ENCODE assay signal across 10 mouse cellular contexts in genomic region chr1:194761432-194762212, GRCm38 (mm10).
DNase-seq lines count a peak whose midpoint lies in the region; ATAC-seq and TF ChIP-seq lines count a peak whose summit lies in the region.
"Had no signal": no experiment of that assay in that cellular context is flagged by ENCODE, and none has a peak within 500 bp of the region (broad histone marks: within the 10 kb centered on the region; RNA-seq: fewer than 3 reads in every experiment).

No protein-coding gene starts in this region.

- H3K9ac ChIP-seq in intestine, postnatal 0 days (ENCODE audit: low read depth, low read length): no peak overlapping the region
- H3K9ac ChIP-seq in intestine, embryonic 16.5 days (ENCODE audit: low read depth, low read length): no peak overlapping the region
- no peak overlapping the region for H3K9ac ChIP-seq in liver, embryonic 12.5 days
- H3K9ac ChIP-seq: embryonic facial prominence, embryonic 13.5 days; limb, embryonic 12.5 days had no signal

- ATAC-seq in intestine, postnatal 0 days: no peak
- ATAC-seq in intestine, embryonic 16.5 days: no peak
- ATAC-seq in liver, embryonic 12.5 days: peak; percentile 89

- no peak overlapping the region for H3K4me2 ChIP-seq in intestine, postnatal 0 days (replicated peaks; ENCODE audit: low read depth)
- H3K4me2 ChIP-seq in intestine, embryonic 16.5 days (ENCODE audit: low read depth, low read length): no peak overlapping the region
- peak overlapping the region; percentile 12; the same call in 1 of the 2 replicates for H3K4me2 ChIP-seq in liver, embryonic 12.5 days
- H3K4me2 ChIP-seq: embryonic facial prominence, embryonic 13.5 days; limb, embryonic 12.5 days had no signal

- WGBS in intestine, postnatal 0 days: 77% methylated on average over 2 of the region's 2 CpGs
- WGBS in intestine, embryonic 16.5 days: 78% methylated on average over 2 of the region's 2 CpGs
- WGBS in liver, embryonic 12.5 days (ENCODE audit: insufficient replicate concordance): 40% methylated on average over 2 of the region's 2 CpGs
- WGBS in hindbrain, embryonic 10.5 days: 90% methylated on average over 2 of the region's 2 CpGs

- H3K27me3 ChIP-seq in intestine, postnatal 0 days (replicated peaks; ENCODE audit: control insufficient read depth, insufficient read depth, low read length): no peaks in the 10 kb centered on the region
- no peaks in the 10 kb centered on the region for H3K27me3 ChIP-seq in intestine, embryonic 16.5 days (replicated peaks; ENCODE audit: control insufficient read depth, insufficient read depth, low read length)
- H3K27me3 ChIP-seq in E14TG2a.4 (ENCODE audit: insufficient read depth, low read length): no peaks in the 10 kb centered on the region
- no peaks in the 10 kb centered on the region for H3K27me3 ChIP-seq in liver, embryonic 12.5 days (replicated peaks)
- no peaks in the 10 kb centered on the region for H3K27me3 ChIP-seq in hindbrain, embryonic 10.5 days (ENCODE audit: insufficient read depth, poor library complexity, severe bottlenecking)
- H3K27me3 ChIP-seq: embryonic facial prominence, embryonic 13.5 days; limb, embryonic 12.5 days had no signal

- H3K36me3 ChIP-seq in intestine, postnatal 0 days (ENCODE audit: control insufficient read depth, insufficient read depth): peaks cover 32% of the 10 kb centered on the region
- no peaks in the 10 kb centered on the region for H3K36me3 ChIP-seq in intestine, embryonic 16.5 days (ENCODE audit: control insufficient read depth, insufficient read depth, low read length)
- no peaks in the 10 kb centered on the region for H3K36me3 ChIP-seq in E14TG2a.4 (ENCODE audit: insufficient read depth, low read length)
- no peaks in the 10 kb centered on the region for H3K36me3 ChIP-seq in liver, embryonic 12.5 days
- H3K36me3 ChIP-seq in hindbrain, embryonic 10.5 days: peaks cover 85% of the 10 kb centered on the region
- H3K36me3 ChIP-seq: limb, embryonic 12.5 days had no signal

- H3K9me3 ChIP-seq in intestine, postnatal 0 days (ENCODE audit: control insufficient read depth): no peaks in the 10 kb centered on the region
- H3K9me3 ChIP-seq in intestine, embryonic 16.5 days (ENCODE audit: control insufficient read depth, low read length): no peaks in the 10 kb centered on the region
- no peaks in the 10 kb centered on the region for H3K9me3 ChIP-seq in E14TG2a.4 (ENCODE audit: low read length)
- H3K9me3 ChIP-seq in liver, embryonic 12.5 days (replicated peaks): no peaks in the 10 kb centered on the region
- no peaks in the 10 kb centered on the region for H3K9me3 ChIP-seq in hindbrain, embryonic 10.5 days
- H3K9me3 ChIP-seq: embryonic facial prominence, embryonic 13.5 days; limb, embryonic 12.5 days had no signal

- DNase-seq in ZHBTc4 (ENCODE audit: low read depth, low spot score): peak; percentile 40
- no peak for DNase-seq in yolk sac, embryonic 10.5 days (ENCODE audit: low spot score)
- no peak for DNase-seq in hindbrain, embryonic 10.5 days (ENCODE audit: low spot score)
- no peak for DNase-seq in layer of hippocampus, postnatal 36 days

- no peaks in the 10 kb centered on the region for H3K4me1 ChIP-seq in intestine, postnatal 0 days (replicated peaks; ENCODE audit: control insufficient read depth, insufficient read depth, low read length)
- H3K4me1 ChIP-seq in intestine, embryonic 16.5 days (ENCODE audit: control insufficient read depth, insufficient read depth, low read length): no peaks in the 10 kb centered on the region
- H3K4me1 ChIP-seq in E14TG2a.4 (replicated peaks; ENCODE audit: low read depth, low read length): no peaks in the 10 kb centered on the region
- H3K4me1 ChIP-seq in liver, embryonic 12.5 days: peaks cover 18% of the 10 kb centered on the region
- no peaks in the 10 kb centered on the region for H3K4me1 ChIP-seq in hindbrain, embryonic 10.5 days (replicated peaks)
- H3K4me1 ChIP-seq: embryonic facial prominence, embryonic 13.5 days; limb, embryonic 12.5 days had no signal

- no peak overlapping the region for H3K27ac ChIP-seq in intestine, postnatal 0 days (ENCODE audit: low read depth, low read length)
- H3K27ac ChIP-seq in intestine, embryonic 16.5 days (ENCODE audit: low read length): no peak overlapping the region
- H3K27ac ChIP-seq in liver, embryonic 12.5 days: no peak overlapping the region
- H3K27ac ChIP-seq in hindbrain, embryonic 10.5 days: no peak overlapping the region
- H3K27ac ChIP-seq: embryonic facial prominence, embryonic 13.5 days; limb, embryonic 12.5 days had no signal

- peak; percentile 71 for TF ChIP-seq CTCF in intestine, postnatal 0 days (IDR thresholded peaks at IDR 0.05; ENCODE audit: low read depth)
- TF ChIP-seq CTCF in E14TG2a.4 (conservative IDR thresholded peaks at IDR 0.05; ENCODE audit: low read length): peak; percentile 32; the same call in 1 of the 2 replicates

- no peak overlapping the region for H3K4me3 ChIP-seq in intestine, postnatal 0 days (ENCODE audit: low read depth, low read length)
- no peak overlapping the region for H3K4me3 ChIP-seq in intestine, embryonic 16.5 days (ENCODE audit: low read length)
- H3K4me3 ChIP-seq in E14TG2a.4 (replicated peaks; ENCODE audit: low read length): no peak overlapping the region
- H3K4me3 ChIP-seq in liver, embryonic 12.5 days: no peak overlapping the region
- H3K4me3 ChIP-seq in hindbrain, embryonic 10.5 days: no peak overlapping the region
- H3K4me3 ChIP-seq: embryonic facial prominence, embryonic 13.5 days; limb, embryonic 12.5 days had no signal
